Mouse (Mus musculus) embryonic facial prominence, embryonic 10.5 days (tissue): ENCODE results near the gene Gm10961. TPM values are rescaled to one million over a fixed set of nuclear protein-coding genes. Genes with fewer than 3 reads are reported as not detected.

Experiments
- DNase-seq: peaks from one replicate; pipeline ENCODE4 v3.0.0-alpha.2; 2017; ENCODE audit warnings: low spot score
- H3K27ac ChIP-seq: fragments of 300-500 bp; sonication (generic); replicated peaks from 2 replicates; pipeline ENCODE4 v1.5.1; 2016; ENCODE audit warnings: mild to moderate bottlenecking
- H3K27me3 ChIP-seq: fragments of 300-500 bp; sonication (generic); replicated peaks from 2 replicates; pipeline ENCODE4 v1.6.1; 2016; ENCODE audit warnings: low read depth, mild to moderate bottlenecking; ENCODE audit not compliant: poor library complexity, severe bottlenecking
- H3K36me3 ChIP-seq: fragments of 300-500 bp; sonication (generic); replicated peaks from 2 replicates; pipeline ENCODE4 v1.6.1; 2016; ENCODE audit warnings: mild to moderate bottlenecking, moderate library complexity
- H3K4me1 ChIP-seq: fragments of 300-500 bp; sonication (generic); 2 replicates; pipeline ENCODE4 v1.6.1; 2016
- H3K4me3 ChIP-seq: fragments of 300-500 bp; sonication (generic); 2 replicates; pipeline ENCODE4 v1.5.1; 2016; ENCODE audit warnings: mild to moderate bottlenecking, moderate library complexity
- H3K9me3 ChIP-seq: fragments of 300-500 bp; sonication (generic); 2 replicates; pipeline ENCODE4 v1.6.1; 2016; ENCODE audit warnings: mild to moderate bottlenecking
- WGBS: fragments of 180-500 bp; shearing (Covaris S2); methylation state at CpG from one replicate; pipeline ENCODE4 v1.1.7; 2016; 5-methylcytosine and 5-hydroxymethylcytosine counted together
- polyA plus RNA-seq: library from polyadenylated mRNA; unstranded; fragments of >200 nt; fragmentation: Nextera tagmentation; extraction: Ambion mirVana; gene quantifications from 2 replicates; pipeline ENCODE4 v1.2.1, GENCODE M21; 2016

The Gm10961 gene
- polyA plus RNA-seq, 1 experiment from 2014 or later = not detected

- Histone ChIP-seq H3K4me3 (no peak overlapping the region), H3K9me3 (no peaks in the 10 kb centered on the region)
- no peak for DNase-seq
Measured at GRCm38 (mm10) chr3:107680790-107681576, 49.9 kb downstream of the Gm10961 start.

More at GRCm38 (mm10) chr3:107680790-107681576, 49.9 kb downstream of the Gm10961 start:
- 61% methylated on average over 7 of the region's 7 CpGs for WGBS
- Histone ChIP-seq H3K36me3 (peaks cover 20% of the 10 kb centered on the region), H3K27me3 (no peaks in the 10 kb centered on the region), H3K4me1 (peaks cover 11% of the 10 kb centered on the region), H3K27ac (no peak overlapping the region)

Other genes starting within 250 kb of the Gm10961 start
- gene Kcnc4, start 171.8 kb upstream of the Gm10961 start, polyA plus RNA-seq = 0.32 and 0.33 TPM in 2 replicates
- gene Slc6a17, start 113.3 kb upstream of the Gm10961 start, polyA plus RNA-seq = 2.2 and 4.9 TPM in 2 replicates
- gene Ubl4b, start 76.2 kb upstream of the Gm10961 start, polyA plus RNA-seq = 0.41 and 0.70 TPM in 2 replicates
- gene Alx3, start 36.3 kb upstream of the Gm10961 start, polyA plus RNA-seq = 41.8 and 43.5 TPM in 2 replicates
- gene Strip1, start 372 bp downstream of the Gm10961 start, polyA plus RNA-seq = 64.9 and 70.0 TPM in 2 replicates
- gene Ahcyl1, start 65.2 kb downstream of the Gm10961 start, polyA plus RNA-seq = 88.7 and 88.8 TPM in 2 replicates
- 3.8 and 4.4 TPM in 2 replicates for gene Csf1, start 129.1 kb downstream of the Gm10961 start, polyA plus RNA-seq
- not detected in 2 replicates for gene Eps8l3, start 245.9 kb downstream of the Gm10961 start, polyA plus RNA-seq